Mouse (Mus musculus) liver, embryonic 14.5 days (tissue): Measurements from ENCODE around the gene Usp46.

Experiments
- CTCF ChIP-seq: IDR thresholded peaks from 2 replicates; pipeline ENCODE4 v1.5.1; 2016; ENCODE audit warnings: antibody characterized with exemption, low read depth, control low read depth
- EP300 ChIP-seq: IDR thresholded peaks from 2 replicates; pipeline ENCODE4 v1.6.1; 2016; ENCODE audit warnings: antibody characterized with exemption, low read depth

GRCm38 (mm10) chr5:74061408-74062047 is 6.7 kb downstream of the Usp46 start:
- TF ChIP-seq CTCF (no peak), EP300 (no peak)
